Mouse (Mus musculus) heart, embryonic 16.5 days (tissue): ENCODE measurements around the gene Gm4312. TPM values are rescaled to one million over a fixed set of nuclear protein-coding genes. Genes with fewer than 3 reads are reported as not detected.
"Not testable (repeated sequence)": the region's sequence is repeated elsewhere in the genome, so short reads cannot be mapped to it uniquely, and the experiment has no call there.

Experiments used
- ATAC-seq: fragments of 200-750 bp; cut with Nextera tagmentation; replicated peaks from 2 replicates; pipeline ENCODE4 v1.8.0; 2017; ENCODE audit warnings: moderate number of reproducible peaks; ENCODE audit not compliant: insufficient read depth, low FRiP score; ENCODE audit errors: extremely low read depth
- H3K27ac ChIP-seq: fragments of 300-500 bp; sonication (generic); 2 replicates; pipeline ENCODE4 v1.5.1; 2014; ENCODE audit warnings: mild to moderate bottlenecking, low read length, control low read depth, moderate library complexity
- H3K27me3 ChIP-seq: fragments of 300-500 bp; sonication (generic); 2 replicates; pipeline ENCODE4 v1.6.1; 2014; ENCODE audit warnings: low read length, mixed read lengths; ENCODE audit not compliant: control insufficient read depth, insufficient read depth
- H3K36me3 ChIP-seq: fragments of 300-500 bp; sonication (generic); 2 replicates; pipeline ENCODE4 v1.6.1; 2014; ENCODE audit not compliant: control insufficient read depth, insufficient read depth
- H3K4me1 ChIP-seq: fragments of 300-500 bp; sonication (generic); 2 replicates; pipeline ENCODE4 v1.6.1; 2014; ENCODE audit warnings: low read length, mixed read lengths; ENCODE audit not compliant: control insufficient read depth, insufficient read depth
- H3K4me2 ChIP-seq: fragments of 300-500 bp; sonication (generic); 2 replicates; pipeline ENCODE4 v1.6.1; 2014; ENCODE audit warnings: low read depth, mild to moderate bottlenecking, control low read depth, low read length
- H3K4me3 ChIP-seq: fragments of 300-500 bp; sonication (generic); 2 replicates; pipeline ENCODE4 v1.5.1; 2014; ENCODE audit warnings: mild to moderate bottlenecking, control low read depth, low read length
- H3K9ac ChIP-seq: fragments of 300-500 bp; sonication (generic); 2 replicates; pipeline ENCODE4 v1.6.1; 2014; ENCODE audit warnings: low read length, control low read depth
- H3K9me3 ChIP-seq: fragments of 300-500 bp; sonication (generic); replicated peaks from 2 replicates; pipeline ENCODE4 v1.6.1; 2016; ENCODE audit warnings: low read length; ENCODE audit not compliant: control insufficient read depth
- WGBS: fragments of 180-500 bp; shearing (Covaris S2); extraction: QIAGEN DNeasy Blood & Tissue Kit; methylation state at CpG from one replicate; pipeline ENCODE4 v1.1.7; 2014; 5-methylcytosine and 5-hydroxymethylcytosine counted together
- polyA plus RNA-seq: library from polyadenylated mRNA; unstranded; fragments of >200 nt; fragmentation: Nextera tagmentation; extraction: Ambion mirVana; gene quantifications from 2 replicates; pipeline ENCODE4 v1.2.1, GENCODE M21; 2015

The Gm4312 gene
- polyA plus RNA-seq, result not detected in 2 replicates

GRCm38 (mm10) chr10:100382460-100382859 lies at the start of gene Gm4312:
TSS of gene Gm4312 (minus strand) at chr10:100382560.
- H3K9me3 ChIP-seq, H3K27me3 ChIP-seq, H3K27ac ChIP-seq, H3K4me3 ChIP-seq, ATAC-seq, H3K4me1 ChIP-seq, H3K36me3 ChIP-seq, H3K9ac ChIP-seq, H3K4me2 ChIP-seq: not testable (repeated sequence)
- WGBS, result no CpG with 5 or more reads among the region's 2 CpGs

- no peaks in the 10 kb centered on the region for H3K4me1 ChIP-seq
- H3K27me3 ChIP-seq, result no peaks in the 10 kb centered on the region
- ATAC-seq, result 0 out of 2 replicates have a peak, but pooled peaks have one; percentile 18
- H3K4me2 ChIP-seq, result no peak overlapping the region
- H3K36me3 ChIP-seq, result no peaks in the 10 kb centered on the region
- H3K4me3 ChIP-seq, result no peak overlapping the region
- no peak overlapping the region for H3K27ac ChIP-seq
- H3K9ac ChIP-seq, result no peak overlapping the region
- WGBS, result 48% methylated on average over 2 of the region's 2 CpGs
- H3K9me3 ChIP-seq, result no peaks in the 10 kb centered on the region
These were observed 45.2 kb upstream of the Gm4312 start for GRCm38 (mm10) chr10:100427592-100427991.

GRCm38 (mm10) chr10:100415566-100415965 lies 33.2 kb upstream of the Gm4312 start:
- WGBS, result 75% methylated on average over 7 of the region's 7 CpGs

GRCm38 (mm10) chr10:100402301-100402700 lies 19.9 kb upstream of the Gm4312 start:
- not testable (repeated sequence) for H3K4me2 ChIP-seq, H3K4me1 ChIP-seq, ATAC-seq, H3K27ac ChIP-seq, H3K9ac ChIP-seq, H3K27me3 ChIP-seq, H3K9me3 ChIP-seq, H3K4me3 ChIP-seq, H3K36me3 ChIP-seq
- WGBS, result 79% methylated on average over 6 of the region's 6 CpGs

More at GRCm38 (mm10) chr10:100415566-100415965, 33.2 kb upstream of the Gm4312 start:
- no peak overlapping the region for H3K27ac ChIP-seq
- no peak overlapping the region for H3K4me3 ChIP-seq
- no peaks in the 10 kb centered on the region for H3K4me1 ChIP-seq
- no peaks in the 10 kb centered on the region for H3K36me3 ChIP-seq
- H3K27me3 ChIP-seq, result no peaks in the 10 kb centered on the region
- no peak overlapping the region for H3K4me2 ChIP-seq
- H3K9me3 ChIP-seq, result no peaks in the 10 kb centered on the region
- H3K9ac ChIP-seq, result no peak overlapping the region
- ATAC-seq, result no peak

- not testable (repeated sequence) for H3K4me1 ChIP-seq, H3K9ac ChIP-seq, H3K27me3 ChIP-seq, H3K36me3 ChIP-seq, H3K4me2 ChIP-seq, H3K9me3 ChIP-seq, ATAC-seq, H3K27ac ChIP-seq, H3K4me3 ChIP-seq
- no CpG with 5 or more reads among the region's 3 CpGs for WGBS
These were observed 21.3 kb downstream of the Gm4312 start, which contains the start of gene Gm4307 for GRCm38 (mm10) chr10:100361038-100361437. TSS of gene Gm4307 (plus strand) at chr10:100361338.

- ATAC-seq, H3K4me3 ChIP-seq, H3K27me3 ChIP-seq, H3K4me1 ChIP-seq, H3K9me3 ChIP-seq, H3K4me2 ChIP-seq, H3K27ac ChIP-seq, H3K9ac ChIP-seq, H3K36me3 ChIP-seq: not testable (repeated sequence)
- 53% methylated on average over 2 of the region's 2 CpGs for WGBS
These were observed 25.5 kb downstream of the Gm4312 start for GRCm38 (mm10) chr10:100356841-100357240.

- H3K9me3 ChIP-seq, H3K4me3 ChIP-seq, H3K9ac ChIP-seq, H3K27ac ChIP-seq, H3K4me2 ChIP-seq, H3K4me1 ChIP-seq, H3K36me3 ChIP-seq, ATAC-seq, H3K27me3 ChIP-seq: not testable (repeated sequence)
- no CpG with 5 or more reads among the region's 3 CpGs for whole genome bisulfite sequencing
These were observed 31.6 kb downstream of the Gm4312 start, which contains the start of gene Gm4305 for GRCm38 (mm10) chr10:100350793-100351192. TSS of gene Gm4305 (plus strand) at chr10:100351093.

- not testable (repeated sequence) for H3K9ac ChIP-seq, H3K9me3 ChIP-seq, H3K4me1 ChIP-seq, H3K4me3 ChIP-seq, H3K4me2 ChIP-seq, H3K36me3 ChIP-seq, H3K27ac ChIP-seq, H3K27me3 ChIP-seq, ATAC-seq
- no CpG with 5 or more reads among the region's 3 CpGs for WGBS
These were observed 36.7 kb downstream of the Gm4312 start, which contains the start of gene Gm4303 for GRCm38 (mm10) chr10:100345672-100346071. TSS of gene Gm4303 (plus strand) at chr10:100345972.

GRCm38 (mm10) chr10:100340536-100340935 lies 41.8 kb downstream of the Gm4312 start, which contains the start of gene Gm4302:
TSS of gene Gm4302 (plus strand) at chr10:100340836.
- no CpG with 5 or more reads among the region's 3 CpGs for WGBS
- H3K9ac ChIP-seq, result not testable (repeated sequence)

More at GRCm38 (mm10) chr10:100340536-100340935, 41.8 kb downstream of the Gm4312 start, which contains the start of gene Gm4302:
- H3K4me2 ChIP-seq, H3K4me3 ChIP-seq, H3K4me1 ChIP-seq, ATAC-seq, H3K27me3 ChIP-seq, H3K36me3 ChIP-seq, H3K9me3 ChIP-seq, H3K27ac ChIP-seq: not testable (repeated sequence)
